Mouse (Mus musculus): ENCODE measurements around the gene Usp7. TPM values are rescaled to one million over a fixed set of nuclear protein-coding genes. Genes with fewer than 3 reads are reported as not detected.

Gene Usp7
- polyA plus RNA-seq, 1 experiment, result 61.2 TPM

DNA sequence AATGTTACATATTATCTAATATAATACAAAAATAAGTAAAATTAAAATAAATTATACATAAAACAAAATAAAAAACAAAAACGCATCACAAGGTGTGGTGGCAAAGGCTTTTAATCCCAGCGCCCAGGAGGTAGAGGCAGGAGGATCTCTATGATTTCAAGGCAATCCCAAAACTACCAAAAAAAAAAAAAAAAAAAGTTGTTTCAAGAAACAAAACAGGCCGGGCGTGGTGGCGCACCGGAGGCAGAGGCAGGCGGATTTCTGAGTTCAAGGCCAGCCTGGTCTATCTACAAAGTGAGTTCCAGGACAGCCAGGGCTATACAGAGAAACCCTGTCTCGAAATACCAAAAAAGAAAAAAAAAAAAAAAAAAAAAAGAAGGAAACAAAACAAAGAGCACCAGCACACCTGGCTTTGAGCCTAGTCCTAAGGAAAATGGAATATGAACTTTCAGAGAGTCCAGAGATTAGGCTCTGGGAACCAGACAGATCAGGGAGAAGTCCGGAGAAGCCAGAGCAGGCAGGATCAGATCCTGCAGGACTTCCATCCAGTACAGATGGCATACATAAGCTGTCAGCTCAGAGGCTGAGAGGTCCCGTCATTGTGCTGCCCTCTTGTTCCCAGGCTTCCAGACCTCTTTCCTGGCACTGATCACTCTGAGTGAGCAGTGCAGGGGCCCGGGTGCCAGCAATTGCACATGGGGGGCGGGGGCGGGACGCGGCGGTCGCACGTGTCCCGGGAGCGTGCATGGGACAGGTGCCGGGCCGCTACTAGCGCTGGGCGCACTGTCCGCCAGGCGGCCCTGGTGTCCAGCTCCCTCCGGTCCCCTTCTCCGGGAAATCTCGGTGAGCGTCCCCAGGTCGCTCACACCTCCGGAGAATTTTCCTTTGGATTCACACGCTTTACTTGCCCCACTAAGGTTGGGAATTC is 36.8 kb upstream of the Usp7 start:
- TF ChIP-seq POLR2A (IDR thresholded peaks at IDR 0.05; ENCODE audit: borderline replicate concordance, low read depth, low read length) (no peak), CTCF (IDR thresholded peaks at IDR 0.05; ENCODE audit: low read depth, low read length) (no peak)
- H3K4me3 ChIP-seq (ENCODE audit: insufficient read depth, low read length), result peak overlapping the region; percentile 64
- peak overlapping the region; percentile 97 for H3K27ac ChIP-seq (ENCODE audit: insufficient read depth, low read depth, low read length)
- peaks cover 17% of the 10 kb centered on the region for H3K4me1 ChIP-seq (ENCODE audit: control insufficient read depth, insufficient read depth, low read length)

DNA sequence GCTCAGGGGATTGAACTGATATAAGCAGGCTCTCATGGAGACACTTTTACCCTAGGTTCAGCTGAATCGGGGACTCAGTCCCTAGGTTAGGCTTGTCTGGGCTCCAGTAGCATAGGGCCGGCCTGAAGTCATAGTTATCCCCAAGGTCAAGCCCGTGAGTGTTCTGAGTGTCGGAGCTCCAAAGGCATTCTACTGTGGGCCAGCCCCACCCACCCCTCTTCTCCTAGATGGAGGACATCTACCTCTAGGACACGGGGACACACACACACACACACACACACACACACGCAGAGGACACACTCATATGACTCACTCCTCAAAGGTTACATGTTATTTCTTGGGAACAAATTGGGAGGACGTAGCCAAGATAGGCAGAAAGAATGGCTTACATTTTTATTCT is 35.3 kb upstream of the Usp7 start:
- H3K4me1 ChIP-seq (ENCODE audit: control insufficient read depth, insufficient read depth, low read length), result peaks cover 17% of the 10 kb centered on the region
- H3K27ac ChIP-seq (ENCODE audit: insufficient read depth, low read depth, low read length), result no peak overlapping the region
- H3K4me3 ChIP-seq (ENCODE audit: insufficient read depth, low read length), result no peak overlapping the region
- TF ChIP-seq CTCF (IDR thresholded peaks at IDR 0.05; ENCODE audit: low read depth, low read length) (no peak), POLR2A (IDR thresholded peaks at IDR 0.05; ENCODE audit: borderline replicate concordance, low read depth, low read length) (no peak)

DNA sequence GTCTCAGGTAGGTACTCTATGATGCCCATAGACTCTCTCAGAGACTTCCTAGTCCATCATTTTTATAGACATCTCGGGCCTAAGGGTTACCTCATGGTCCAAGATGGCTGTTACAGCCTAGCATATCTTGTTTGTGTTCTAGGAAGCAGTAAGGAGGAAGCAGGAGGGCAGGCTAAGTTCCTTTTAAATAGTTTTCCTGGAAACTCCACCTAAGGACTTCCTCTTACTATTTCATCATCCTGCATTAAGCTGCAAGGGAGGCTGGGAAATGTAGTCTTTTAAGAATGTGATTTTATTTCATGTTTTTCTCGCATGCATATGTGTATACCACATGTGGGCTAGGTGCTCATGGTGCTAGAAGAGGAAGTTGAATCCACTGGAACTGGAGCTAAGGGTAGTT is 31.6 kb upstream of the Usp7 start:
- TF ChIP-seq POLR2A (IDR thresholded peaks at IDR 0.05; ENCODE audit: borderline replicate concordance, low read depth, low read length) (no peak), CTCF (IDR thresholded peaks at IDR 0.05; ENCODE audit: low read depth, low read length) (no peak)
- peaks cover 33% of the 10 kb centered on the region for H3K4me1 ChIP-seq (ENCODE audit: control insufficient read depth, insufficient read depth, low read length)
- peak overlapping the region; percentile 89 for H3K27ac ChIP-seq (ENCODE audit: insufficient read depth, low read depth, low read length)
- H3K4me3 ChIP-seq (ENCODE audit: insufficient read depth, low read length), result no peak overlapping the region

DNA sequence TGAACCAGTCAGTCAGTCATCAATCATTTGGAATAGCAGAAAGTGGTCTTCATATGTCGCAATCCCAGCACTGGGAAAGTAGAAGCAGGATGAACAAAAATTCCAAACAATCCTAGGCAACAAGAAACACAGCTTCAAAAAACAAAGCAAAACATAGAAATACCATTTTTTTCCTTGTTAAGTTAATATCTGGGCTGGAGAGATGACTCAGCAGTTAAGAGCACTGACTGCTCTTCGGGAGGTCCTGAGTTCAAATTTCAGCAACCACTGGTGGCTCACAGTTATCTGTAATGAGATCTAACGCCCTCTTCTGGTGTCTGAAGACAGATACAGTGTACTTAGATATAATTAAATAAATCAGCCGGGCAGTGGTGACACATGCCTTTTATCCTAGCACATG is 30.5 kb upstream of the Usp7 start:
- no peak overlapping the region for H3K4me3 ChIP-seq (ENCODE audit: insufficient read depth, low read length)
- TF ChIP-seq CTCF (IDR thresholded peaks at IDR 0.05; ENCODE audit: low read depth, low read length) (no peak), POLR2A (IDR thresholded peaks at IDR 0.05; ENCODE audit: borderline replicate concordance, low read depth, low read length) (no peak)
- peaks cover 38% of the 10 kb centered on the region for H3K4me1 ChIP-seq (ENCODE audit: control insufficient read depth, insufficient read depth, low read length)
- peak overlapping the region; percentile 89 for H3K27ac ChIP-seq (ENCODE audit: insufficient read depth, low read depth, low read length)

DNA sequence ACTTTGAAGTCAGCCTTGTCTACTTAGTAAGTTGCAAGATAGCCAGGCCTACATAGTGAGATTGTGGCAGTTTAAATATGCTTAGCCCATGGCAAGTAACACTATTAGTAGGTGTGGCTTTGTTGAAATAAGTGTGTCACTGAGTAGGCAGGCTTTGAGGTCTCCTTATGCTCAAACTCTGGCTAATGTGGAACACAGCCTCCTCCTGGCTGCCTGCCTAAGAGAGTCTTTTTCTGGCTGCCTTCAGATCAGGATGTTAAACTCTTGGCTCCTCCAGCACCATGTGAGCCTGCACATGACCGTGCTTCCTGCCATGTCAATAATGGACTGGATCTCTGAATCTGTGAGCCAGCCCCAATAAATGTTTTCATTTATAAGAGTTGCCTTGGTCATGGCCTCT is 29.3 kb upstream of the Usp7 start:
- Histone ChIP-seq H3K27ac (ENCODE audit: insufficient read depth, low read depth, low read length) (peak overlapping the region; percentile 35; the same call in 1 of the 2 replicates), H3K4me3 (ENCODE audit: insufficient read depth, low read length) (no peak overlapping the region), H3K4me1 (ENCODE audit: control insufficient read depth, insufficient read depth, low read length) (peaks cover 38% of the 10 kb centered on the region)
- no peak for TF ChIP-seq POLR2A (IDR thresholded peaks at IDR 0.05; ENCODE audit: borderline replicate concordance, low read depth, low read length)
- no peak for TF ChIP-seq CTCF (IDR thresholded peaks at IDR 0.05; ENCODE audit: low read depth, low read length)

DNA sequence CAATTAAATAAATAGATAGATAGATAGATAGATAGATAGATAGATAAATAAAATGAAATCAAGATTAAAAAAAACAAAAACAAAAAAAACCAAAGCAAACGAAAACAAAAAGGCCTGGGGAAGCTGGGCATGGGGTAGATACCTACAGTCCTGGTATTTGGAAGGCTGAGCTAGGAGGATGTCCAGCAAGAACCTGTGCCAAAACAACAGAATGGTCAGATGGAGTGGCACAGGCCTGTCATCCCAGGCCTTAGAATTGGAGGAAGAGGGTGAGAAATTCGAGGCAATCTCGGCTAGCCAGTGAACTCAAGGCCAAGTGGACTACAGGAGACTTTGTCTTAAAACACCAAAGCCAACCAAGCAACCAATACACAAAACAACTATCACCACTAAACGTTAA is 25.8 kb upstream of the Usp7 start:
- Histone ChIP-seq H3K27ac (ENCODE audit: insufficient read depth, low read depth, low read length) (no peak overlapping the region), H3K4me3 (ENCODE audit: insufficient read depth, low read length) (no peak overlapping the region), H3K4me1 (ENCODE audit: control insufficient read depth, insufficient read depth, low read length) (peaks cover 22% of the 10 kb centered on the region)
- TF ChIP-seq CTCF (IDR thresholded peaks at IDR 0.05; ENCODE audit: low read depth, low read length) (no peak), POLR2A (IDR thresholded peaks at IDR 0.05; ENCODE audit: borderline replicate concordance, low read depth, low read length) (no peak)

DNA sequence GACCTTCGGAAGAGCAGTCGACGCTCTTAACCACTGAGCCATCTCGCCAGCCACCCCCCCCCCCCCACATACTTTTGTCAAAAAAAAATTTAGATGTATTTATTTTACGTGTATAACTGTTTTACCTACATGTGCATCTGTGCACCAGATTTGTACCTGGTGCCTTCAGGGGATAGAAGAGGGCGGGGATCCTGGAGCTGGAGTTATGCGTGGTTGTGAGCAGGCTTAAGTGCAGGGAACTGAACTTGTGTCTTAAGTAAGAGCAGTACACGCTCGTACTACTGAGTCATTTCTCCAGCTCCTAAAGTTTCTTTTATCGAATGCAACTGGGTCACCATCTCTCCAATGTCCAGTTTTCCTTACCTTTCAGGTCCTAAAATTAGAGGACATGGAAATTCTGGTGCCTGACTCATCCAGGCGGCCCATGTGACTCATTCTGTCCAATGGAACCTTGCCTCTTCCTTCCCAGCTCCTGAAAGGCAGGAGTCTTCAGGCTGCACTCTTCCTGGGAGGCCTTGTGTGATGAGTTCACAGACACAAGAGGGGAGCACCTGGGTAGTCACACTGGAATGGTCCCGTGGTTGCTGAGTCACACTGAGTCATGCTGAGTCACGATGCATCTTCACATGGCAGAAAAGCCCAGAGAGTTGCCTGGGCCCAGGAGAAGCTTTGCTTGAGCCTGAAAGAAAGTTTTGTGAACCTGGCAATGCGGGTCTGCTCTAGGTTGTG is 18.5 kb upstream of the Usp7 start:
- peaks cover 15% of the 10 kb centered on the region for H3K4me1 ChIP-seq (ENCODE audit: control insufficient read depth, insufficient read depth, low read length)
- H3K4me3 ChIP-seq (ENCODE audit: insufficient read depth, low read length), result no peak overlapping the region
- TF ChIP-seq CTCF (IDR thresholded peaks at IDR 0.05; ENCODE audit: low read depth, low read length) (no peak), POLR2A (IDR thresholded peaks at IDR 0.05; ENCODE audit: borderline replicate concordance, low read depth, low read length) (no peak)
- peak overlapping the region; percentile 31 for H3K27ac ChIP-seq (ENCODE audit: insufficient read depth, low read depth, low read length)

DNA sequence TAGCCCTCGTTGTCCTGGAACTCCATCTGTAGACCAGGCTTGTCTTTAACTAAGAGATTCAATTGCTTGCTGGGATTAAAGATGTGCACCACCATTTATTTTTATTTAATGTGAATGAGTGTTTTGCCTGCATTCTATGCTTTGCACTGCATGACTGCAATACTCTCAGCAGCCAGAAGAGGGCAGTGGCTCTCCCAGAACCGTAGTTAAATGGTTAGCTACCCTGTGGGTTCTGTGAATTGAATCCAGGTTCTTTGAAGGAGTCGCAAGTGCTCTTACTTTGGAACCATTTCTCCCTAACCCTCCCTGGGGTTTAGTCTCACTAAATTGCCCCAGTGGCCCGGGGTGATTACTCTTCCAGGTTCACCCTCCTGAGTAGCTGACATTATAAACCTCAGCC is 14.6 kb upstream of the Usp7 start:
- TF ChIP-seq CTCF (IDR thresholded peaks at IDR 0.05; ENCODE audit: low read depth, low read length), result peak; percentile 32; the same call in 1 of the 2 replicates
- TF ChIP-seq POLR2A (IDR thresholded peaks at IDR 0.05; ENCODE audit: borderline replicate concordance, low read depth, low read length), result no peak
- no peak overlapping the region for H3K27ac ChIP-seq (ENCODE audit: insufficient read depth, low read depth, low read length)
- no peak overlapping the region for H3K4me3 ChIP-seq (ENCODE audit: insufficient read depth, low read length)
- peaks cover 12% of the 10 kb centered on the region for H3K4me1 ChIP-seq (ENCODE audit: control insufficient read depth, insufficient read depth, low read length)

DNA sequence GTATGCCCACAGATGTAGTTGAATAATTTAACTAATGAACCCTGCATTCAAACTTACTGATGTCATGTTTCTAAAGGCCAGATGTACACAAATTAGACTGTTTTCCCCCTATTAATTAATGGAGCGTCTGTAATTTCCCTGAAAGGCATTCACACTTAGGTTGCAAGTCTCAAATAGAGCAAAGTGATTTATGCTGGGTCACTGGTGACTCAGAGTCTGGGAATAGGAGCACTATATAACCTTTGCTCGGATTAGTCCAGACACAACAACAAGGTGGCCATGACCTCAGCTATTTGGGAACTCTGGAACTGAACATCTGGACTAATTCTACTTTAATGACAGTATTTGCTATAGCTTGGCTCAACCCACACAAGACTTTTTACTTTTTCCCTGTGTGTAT is 3.8 kb upstream of the Usp7 start:
- Histone ChIP-seq H3K4me1 (ENCODE audit: control insufficient read depth, insufficient read depth, low read length) (no peaks in the 10 kb centered on the region), H3K27ac (ENCODE audit: insufficient read depth, low read depth, low read length) (no peak overlapping the region), H3K4me3 (ENCODE audit: insufficient read depth, low read length) (no peak overlapping the region)
- no peak for TF ChIP-seq CTCF (IDR thresholded peaks at IDR 0.05; ENCODE audit: low read depth, low read length)
- no peak for TF ChIP-seq POLR2A (IDR thresholded peaks at IDR 0.05; ENCODE audit: borderline replicate concordance, low read depth, low read length)

DNA sequence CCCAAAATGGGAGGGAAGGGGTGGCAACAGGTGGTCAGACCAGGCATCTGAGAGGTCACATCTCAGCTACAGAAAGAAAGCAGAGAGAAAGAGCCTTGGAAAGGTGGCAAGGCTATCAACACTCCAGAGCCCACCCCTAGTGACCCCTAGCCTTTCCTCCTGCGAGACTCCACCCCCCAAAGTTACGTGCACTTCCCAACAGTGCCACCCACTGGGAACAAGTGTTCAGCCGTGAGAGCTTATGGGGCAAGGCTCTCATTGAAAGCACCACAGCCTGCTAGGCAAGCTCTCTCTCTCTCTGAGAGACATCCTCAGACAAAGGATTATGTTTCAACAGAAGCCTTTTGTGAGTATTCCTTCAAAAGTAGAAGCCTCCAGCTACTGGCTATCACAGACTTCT is 2.8 kb upstream of the Usp7 start:
- Histone ChIP-seq H3K4me3 (ENCODE audit: insufficient read depth, low read length) (no peak overlapping the region), H3K27ac (ENCODE audit: insufficient read depth, low read depth, low read length) (no peak overlapping the region), H3K4me1 (ENCODE audit: control insufficient read depth, insufficient read depth, low read length) (no peaks in the 10 kb centered on the region)
- TF ChIP-seq CTCF (IDR thresholded peaks at IDR 0.05; ENCODE audit: low read depth, low read length) (no peak), POLR2A (IDR thresholded peaks at IDR 0.05; ENCODE audit: borderline replicate concordance, low read depth, low read length) (no peak)
